Mouse (Mus musculus) megakaryocyte, embryonic 14.5 days (primary cell): ENCODE data around the gene Pygo2.

Source experiments
- FLI1 ChIP-seq: IDR thresholded peaks from 2 replicates; pipeline ENCODE4 v1.6.1; 2012; ENCODE audit warnings: low read length, inconsistent platforms, mixed read lengths
- GATA1 ChIP-seq: IDR thresholded peaks from 3 replicates; pipeline ENCODE4 v1.6.1; 2012; ENCODE audit warnings: mixed read lengths, low read length, inconsistent platforms, borderline replicate concordance

DNA sequence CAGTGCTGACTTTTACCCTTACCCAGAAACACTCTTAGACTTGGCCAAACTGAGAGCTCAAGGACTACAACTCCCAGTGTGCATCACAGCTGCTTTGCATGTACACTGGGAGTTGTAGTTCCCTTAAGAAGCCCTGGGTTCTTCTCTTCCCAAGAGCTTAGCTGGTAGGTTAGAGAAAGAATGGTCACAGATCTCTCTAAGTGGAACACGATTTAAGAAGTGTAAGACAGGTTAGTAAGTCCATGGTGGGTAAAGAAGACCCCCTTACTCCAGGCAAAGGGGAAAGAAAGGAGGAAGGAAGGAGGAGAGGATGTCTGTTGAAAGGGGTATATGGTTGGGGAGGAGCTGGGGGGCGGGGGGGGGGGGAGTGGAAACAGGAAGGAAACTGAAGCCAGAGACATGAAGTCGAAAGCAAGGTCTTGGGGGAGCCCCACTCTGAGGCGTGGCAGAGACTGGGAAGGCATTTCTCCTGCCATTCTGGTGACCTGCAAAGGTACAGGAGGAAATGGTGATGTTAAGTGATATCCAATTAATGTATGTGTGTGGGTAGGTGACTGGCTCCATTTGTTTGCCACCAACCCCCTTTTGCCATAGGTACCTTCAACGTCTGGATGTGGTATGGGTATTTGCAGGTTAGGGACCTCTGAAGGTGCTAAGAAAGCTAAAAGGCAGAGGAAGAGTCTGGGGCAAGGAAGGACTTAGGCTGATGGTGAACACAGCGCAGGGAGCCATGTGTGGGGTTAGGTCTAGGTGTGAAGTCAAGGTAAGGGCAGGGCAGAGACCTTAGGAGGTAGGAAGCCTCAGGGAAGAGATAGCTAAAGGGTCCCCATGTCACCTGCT, 40.9 kb upstream of the Pygo2 start:
- TF ChIP-seq GATA1, result no peak
- TF ChIP-seq FLI1, result no peak
